Mouse (Mus musculus) intestine, postnatal 0 days (tissue): ENCODE data around the gene Rpap2. TPM values are rescaled to one million over a fixed set of nuclear protein-coding genes. Genes with fewer than 3 reads are reported as not detected.
A peak's percentile ranks its signal among the peaks of the same experiment; 100 is the strongest.

ENCODE experiments used
- ATAC-seq: fragments of 200-750 bp; cut with Nextera tagmentation; 2 replicates; pipeline ENCODE4 v1.8.0; 2017; ENCODE audit warnings: mild to moderate bottlenecking, moderate TSS enrichment, moderate library complexity
- H3K27ac ChIP-seq: fragments of 300-500 bp; sonication (generic); 2 replicates; pipeline ENCODE4 v1.5.1; 2014; ENCODE audit warnings: mild to moderate bottlenecking, low read depth, low read length, moderate library complexity
- H3K27me3 ChIP-seq: fragments of 300-500 bp; sonication (generic); replicated peaks from 2 replicates; pipeline ENCODE4 v1.6.1; 2014; ENCODE audit warnings: low read length, mixed read lengths; ENCODE audit not compliant: control insufficient read depth, insufficient read depth
- H3K36me3 ChIP-seq: fragments of 300-500 bp; sonication (generic); 2 replicates; pipeline ENCODE4 v1.6.1; 2014; ENCODE audit warnings: mild to moderate bottlenecking, moderate library complexity; ENCODE audit not compliant: control insufficient read depth, insufficient read depth
- H3K4me1 ChIP-seq: fragments of 300-500 bp; sonication (generic); replicated peaks from 2 replicates; pipeline ENCODE4 v1.6.1; 2014; ENCODE audit warnings: antibody characterized with exemption, low read length, mixed read lengths; ENCODE audit not compliant: control insufficient read depth, insufficient read depth
- H3K4me2 ChIP-seq: fragments of 300-500 bp; sonication (generic); replicated peaks from 2 replicates; pipeline ENCODE4 v1.6.1; 2014; ENCODE audit warnings: low read depth, mild to moderate bottlenecking, moderate library complexity
- H3K4me3 ChIP-seq: fragments of 300-500 bp; sonication (generic); 2 replicates; pipeline ENCODE4 v1.5.1; 2014; ENCODE audit warnings: low read depth, low read length
- H3K9ac ChIP-seq: fragments of 300-500 bp; sonication (generic); 2 replicates; pipeline ENCODE4 v1.6.1; 2014; ENCODE audit warnings: mild to moderate bottlenecking, low read depth, low read length
- H3K9me3 ChIP-seq: fragments of 300-500 bp; sonication (generic); 2 replicates; pipeline ENCODE4 v1.6.1; 2016; ENCODE audit warnings: mixed run types; ENCODE audit not compliant: control insufficient read depth
- CTCF ChIP-seq: sonication (generic); IDR thresholded peaks from 2 replicates; pipeline ENCODE4 v1.5.1; 2016; ENCODE audit warnings: low read depth, mild to moderate bottlenecking, control low read depth, antibody characterized with exemption, moderate library complexity
- WGBS: fragments of 180-500 bp; shearing (Covaris S2); extraction: QIAGEN DNeasy Blood & Tissue Kit; methylation state at CpG from one replicate; pipeline ENCODE4 v1.1.7; 2014; 5-methylcytosine and 5-hydroxymethylcytosine counted together
- polyA plus RNA-seq: library from polyadenylated mRNA; unstranded; fragments of >200 nt; fragmentation: Nextera tagmentation; extraction: Ambion mirVana; gene quantifications from 2 replicates; pipeline ENCODE4 v1.2.1, GENCODE M21; 2015

Rpap2 gene
- polyA plus RNA-seq, 1 experiment from 2014 or later, result 8.5 TPM

- Histone ChIP-seq H3K27me3 (no peaks in the 10 kb centered on the region), H3K27ac (no peak overlapping the region), H3K4me2 (peak overlapping the region; percentile 64), H3K36me3 (peaks cover 21% of the 10 kb centered on the region), H3K4me1 (no peaks in the 10 kb centered on the region), H3K4me3 (peak overlapping the region; percentile 75; the same call in 1 of the 2 replicates), H3K9ac (no peak overlapping the region), H3K9me3 (no peaks in the 10 kb centered on the region)
- WGBS, result 25% methylated on average over 4 of the region's 4 CpGs
- TF ChIP-seq CTCF, result no peak
- ATAC-seq, result no peak
Observed at GRCm38 (mm10) chr5:107598380-107598779, 1.2 kb downstream of the Rpap2 start.

DNA sequence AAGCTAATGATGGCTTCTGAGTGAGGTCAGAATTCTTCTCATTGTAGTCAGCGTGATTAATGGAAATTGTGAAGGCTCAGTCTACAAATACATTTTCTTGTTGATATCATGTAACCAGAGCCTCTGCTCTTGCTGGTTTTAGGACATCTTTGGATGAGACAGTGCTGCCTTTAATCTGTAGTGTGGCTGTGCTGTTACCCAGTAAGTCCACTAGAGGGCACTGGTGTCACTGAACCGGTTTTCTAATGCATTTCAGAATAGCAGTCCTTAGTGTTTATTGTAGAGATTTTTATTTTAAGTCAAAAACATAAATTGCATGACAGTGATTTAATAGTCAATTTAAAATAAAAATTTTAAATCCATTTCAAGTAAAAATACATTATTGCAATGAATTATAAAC lies 14.1 kb downstream of the Rpap2 start:
- Histone ChIP-seq H3K9me3 (no peaks in the 10 kb centered on the region), H3K9ac (no peak overlapping the region), H3K4me2 (no peak overlapping the region), H3K27me3 (no peaks in the 10 kb centered on the region), H3K27ac (no peak overlapping the region), H3K4me1 (no peaks in the 10 kb centered on the region), H3K36me3 (peaks cover 22% of the 10 kb centered on the region), H3K4me3 (no peak overlapping the region)
- no peak for ATAC-seq
- 2% methylated on average over 2 of the region's 2 CpGs for WGBS
- peak; percentile 93 for TF ChIP-seq CTCF

- H3K36me3 ChIP-seq, result peaks cover 42% of the 10 kb centered on the region
- H3K4me1 ChIP-seq, result no peaks in the 10 kb centered on the region
- H3K9me3 ChIP-seq, result no peaks in the 10 kb centered on the region
- 63% methylated on average over 6 of the region's 6 CpGs for WGBS
- H3K27ac ChIP-seq, result no peak overlapping the region
- ATAC-seq, result no peak
- H3K9ac ChIP-seq, result no peak overlapping the region
- no peak overlapping the region for H3K4me3 ChIP-seq
- no peak for TF ChIP-seq CTCF
- no peak overlapping the region for H3K4me2 ChIP-seq
- H3K27me3 ChIP-seq, result no peaks in the 10 kb centered on the region
Observed at GRCm38 (mm10) chr5:107617986-107618385, 20.8 kb downstream of the Rpap2 start.

GRCm38 (mm10) chr5:107621327-107621726 lies 24.2 kb downstream of the Rpap2 start:
- H3K36me3 ChIP-seq, result peaks cover 33% of the 10 kb centered on the region
- no peak overlapping the region for H3K9ac ChIP-seq
- ATAC-seq, result no peak
- H3K27ac ChIP-seq, result no peak overlapping the region
- H3K4me1 ChIP-seq, result no peaks in the 10 kb centered on the region
- H3K4me3 ChIP-seq, result no peak overlapping the region
- TF ChIP-seq CTCF, result no peak
- H3K27me3 ChIP-seq, result no peaks in the 10 kb centered on the region
- H3K4me2 ChIP-seq, result no peak overlapping the region
- H3K9me3 ChIP-seq, result no peaks in the 10 kb centered on the region
- WGBS, result 95% methylated on average over 3 of the region's 3 CpGs

- H3K27ac ChIP-seq, result no peak overlapping the region
- H3K4me1 ChIP-seq, result no peaks in the 10 kb centered on the region
- no peak overlapping the region for H3K4me3 ChIP-seq
- no peak for ATAC-seq
- no peak overlapping the region for H3K9ac ChIP-seq
- no peak for TF ChIP-seq CTCF
- no peak overlapping the region for H3K4me2 ChIP-seq
- H3K9me3 ChIP-seq, result no peaks in the 10 kb centered on the region
- peaks cover 14% of the 10 kb centered on the region; the same call in 1 of the 2 replicates for H3K36me3 ChIP-seq
- H3K27me3 ChIP-seq, result no peaks in the 10 kb centered on the region
- WGBS, result 96% methylated on average over 4 of the region's 4 CpGs
Observed at GRCm38 (mm10) chr5:107633651-107634050, 36.5 kb downstream of the Rpap2 start.

DNA sequence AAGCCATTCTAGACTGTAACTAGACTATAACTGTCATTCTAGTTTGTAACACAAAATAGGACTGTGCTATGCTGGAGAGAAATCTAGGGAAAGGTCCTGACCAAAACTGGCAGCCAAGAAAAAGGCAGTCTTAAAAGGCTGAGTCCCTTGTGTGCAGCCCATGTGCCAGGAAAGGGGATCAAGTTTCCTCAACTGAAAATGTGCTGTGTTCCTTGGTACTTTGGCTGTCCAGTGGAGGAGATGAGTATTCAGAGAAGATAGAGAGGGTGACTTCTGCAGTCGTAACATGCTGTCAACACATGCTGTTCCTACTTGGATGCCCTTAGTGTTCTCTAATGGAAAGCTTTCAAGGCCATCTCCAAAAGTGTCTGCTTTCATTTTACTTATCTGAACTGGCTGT lies 39.9 kb downstream of the Rpap2 start:
- no peaks in the 10 kb centered on the region for H3K9me3 ChIP-seq
- H3K27ac ChIP-seq, result no peak overlapping the region
- no peaks in the 10 kb centered on the region for H3K4me1 ChIP-seq
- TF ChIP-seq CTCF, result no peak
- no peak overlapping the region for H3K4me2 ChIP-seq
- no peak for ATAC-seq
- H3K4me3 ChIP-seq, result no peak overlapping the region
- 0 out of 2 replicates have a peak, but pooled peaks cover 8% of the 10 kb centered on the region for H3K36me3 ChIP-seq
- no peaks in the 10 kb centered on the region for H3K27me3 ChIP-seq
- 88% methylated on average over 1 of the region's 1 CpGs for WGBS
- H3K9ac ChIP-seq, result no peak overlapping the region

DNA sequence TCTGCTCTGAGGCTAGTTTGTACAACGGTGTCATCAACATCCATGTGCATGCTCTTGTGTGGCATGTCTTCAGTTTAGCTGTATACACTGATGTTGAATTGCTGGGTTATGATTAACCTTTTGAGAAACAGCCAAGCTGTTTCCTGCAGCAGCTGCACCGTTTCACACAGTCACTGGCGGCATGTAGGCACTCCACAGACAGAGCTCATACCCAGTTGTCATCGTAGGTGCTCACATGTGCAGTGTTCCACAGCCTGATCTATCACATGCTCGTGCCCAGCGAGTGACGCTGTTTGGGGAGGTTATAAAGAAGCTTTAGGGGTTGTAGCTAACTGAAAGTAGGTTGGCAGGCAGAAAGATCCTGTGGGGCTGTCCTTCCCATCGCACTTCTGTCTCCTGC lies 41.2 kb downstream of the Rpap2 start:
- ATAC-seq, result no peak
- 0 out of 2 replicates have a peak, but pooled peaks cover 14% of the 10 kb centered on the region for H3K36me3 ChIP-seq
- H3K9me3 ChIP-seq, result no peaks in the 10 kb centered on the region
- no peaks in the 10 kb centered on the region for H3K4me1 ChIP-seq
- H3K4me2 ChIP-seq, result no peak overlapping the region
- no peak overlapping the region for H3K9ac ChIP-seq
- H3K27me3 ChIP-seq, result no peaks in the 10 kb centered on the region
- WGBS, result 70% methylated on average over 8 of the region's 8 CpGs
- H3K27ac ChIP-seq, result no peak overlapping the region
- TF ChIP-seq CTCF, result no peak
- H3K4me3 ChIP-seq, result no peak overlapping the region
